Comparison of ENCODE assay signal across 8 mouse cellular contexts in genomic region chr14:14067648-14068472, GRCm38 (mm10). TPM values are rescaled to one million over a fixed set of nuclear protein-coding genes. Genes with fewer than 3 reads are reported as not detected.
DNase-seq lines count a peak whose midpoint lies in the region; ATAC-seq lines count a peak whose summit lies in the region.

No protein-coding gene starts in this region.

- no peaks in the 10 kb centered on the region for H3K9me3 ChIP-seq in embryonic facial prominence, embryonic 11.5 days (replicated peaks; ENCODE audit: control insufficient read depth, low read length)
- no peaks in the 10 kb centered on the region for H3K9me3 ChIP-seq in heart, embryonic 11.5 days (replicated peaks; ENCODE audit: control insufficient read depth, low read length)
- no peaks in the 10 kb centered on the region for H3K9me3 ChIP-seq in lung, embryonic 16.5 days (ENCODE audit: control insufficient read depth, low read length)

- peak; percentile 50 for DNase-seq in adrenal gland, adult 2 months
- DNase-seq in embryonic facial prominence, embryonic 11.5 days (ENCODE audit: low spot score), result peak; percentile 43
- peak; percentile 94 for DNase-seq in kidney, adult 9 months
- DNase-seq in ovary, postnatal 36 days (ENCODE audit: low spot score), result peak; percentile 17
- DNase-seq in frontal cortex, postnatal 10 days (ENCODE audit: low spot score in 2 of 2), result no peak

- H3K27ac ChIP-seq in embryonic facial prominence, embryonic 11.5 days (replicated peaks; ENCODE audit: low read depth, low read length), result no peak overlapping the region
- peak overlapping the region; percentile 57; the same call in 1 of the 2 replicates for H3K27ac ChIP-seq in heart, embryonic 11.5 days (ENCODE audit: low read depth, low read length)
- H3K27ac ChIP-seq in lung, embryonic 16.5 days (ENCODE audit: low read length), result peak overlapping the region; percentile 85

- no peak overlapping the region for H3K9ac ChIP-seq in embryonic facial prominence, embryonic 11.5 days (replicated peaks; ENCODE audit: low read length)
- H3K9ac ChIP-seq in heart, embryonic 11.5 days (ENCODE audit: low read depth, low read length), result peak overlapping the region; percentile 58
- H3K9ac ChIP-seq in lung, embryonic 16.5 days (ENCODE audit: low read length), result peak overlapping the region; percentile 21

- no peaks in the 10 kb centered on the region for H3K36me3 ChIP-seq in embryonic facial prominence, embryonic 11.5 days (replicated peaks; ENCODE audit: control insufficient read depth, insufficient read depth, low read depth, low read length)
- H3K36me3 ChIP-seq in heart, embryonic 11.5 days (ENCODE audit: control insufficient read depth, insufficient read depth, low read length), result no peaks in the 10 kb centered on the region
- no peaks in the 10 kb centered on the region for H3K36me3 ChIP-seq in lung, embryonic 16.5 days (ENCODE audit: control insufficient read depth, insufficient read depth, low read length)

- 10% methylated on average over 10 of the region's 10 CpGs for WGBS in embryonic facial prominence, embryonic 11.5 days
- 12% methylated on average over 10 of the region's 10 CpGs for WGBS in heart, embryonic 11.5 days (ENCODE audit: insufficient replicate concordance)
- 17% methylated on average over 10 of the region's 10 CpGs for WGBS in lung, embryonic 16.5 days

- H3K4me1 ChIP-seq in embryonic facial prominence, embryonic 11.5 days (ENCODE audit: control insufficient read depth, insufficient read depth, low read length), result 0 out of 2 replicates have a peak, but pooled peaks cover 2% of the 10 kb centered on the region
- peaks cover 24% of the 10 kb centered on the region for H3K4me1 ChIP-seq in heart, embryonic 11.5 days (ENCODE audit: control insufficient read depth, insufficient read depth, low read length)
- peaks cover 36% of the 10 kb centered on the region for H3K4me1 ChIP-seq in lung, embryonic 16.5 days (replicated peaks; ENCODE audit: control insufficient read depth, insufficient read depth, low read length)

- no peak overlapping the region for H3K4me2 ChIP-seq in embryonic facial prominence, embryonic 11.5 days (ENCODE audit: low read depth, low read length)
- peak overlapping the region; percentile 54 for H3K4me2 ChIP-seq in heart, embryonic 11.5 days
- peak overlapping the region; percentile 32 for H3K4me2 ChIP-seq in lung, embryonic 16.5 days (ENCODE audit: low read depth, low read length)

- H3K27me3 ChIP-seq in embryonic facial prominence, embryonic 11.5 days (ENCODE audit: control insufficient read depth, insufficient read depth, low read length), result no peaks in the 10 kb centered on the region
- no peaks in the 10 kb centered on the region for H3K27me3 ChIP-seq in heart, embryonic 11.5 days (ENCODE audit: control insufficient read depth, insufficient read depth, low read length)
- H3K27me3 ChIP-seq in lung, embryonic 16.5 days (ENCODE audit: control insufficient read depth, insufficient read depth, low read depth, low read length), result no peaks in the 10 kb centered on the region

- no peak overlapping the region for H3K4me3 ChIP-seq in embryonic facial prominence, embryonic 11.5 days (ENCODE audit: low read depth, low read length)
- H3K4me3 ChIP-seq in heart, embryonic 11.5 days (ENCODE audit: low read depth, low read length), result peak overlapping the region; percentile 26; the same call in 1 of the 2 replicates
- peak overlapping the region; percentile 26 for H3K4me3 ChIP-seq in lung, embryonic 16.5 days (ENCODE audit: low read length)

- ATAC-seq in CD4-positive, CD25-positive, alpha-beta regulatory T cell, adult 4 months, result peak; percentile 85
- peak; percentile 19 for ATAC-seq in embryonic facial prominence, embryonic 11.5 days (replicated peaks; ENCODE audit: insufficient number of reproducible peaks, low FRiP score, low TSS enrichment, low read depth)
- ATAC-seq in heart, embryonic 11.5 days (replicated peaks; ENCODE audit: insufficient number of reproducible peaks, low FRiP score, low TSS enrichment), result no peak; the same call in 1 of the 2 replicates
- peak; percentile 55 for ATAC-seq in lung, embryonic 16.5 days (ENCODE audit: low read depth)

RNA-seq across cellular contexts. Expression of gene Psmd6, which starts 52.9 kb away (rescaled TPM):
- 100 to 1,000 TPM; 126 to 136 TPM for polyA plus RNA-seq in CD4-positive, CD25-positive, alpha-beta regulatory T cell, adult 4 months (2017; shearing (Covaris generic))
- 100 to 1,000 TPM; 103 to 123 TPM for total RNA-seq in adrenal gland, adult 2 months (2021)
- 37.3 and 38.1 TPM in 2 replicates for polyA plus RNA-seq in adrenal gland, adult 2 months (2012; rRNA removed)
- polyA plus RNA-seq in embryonic facial prominence, embryonic 11.5 days (2014; fragmentation: Nextera tagmentation; extraction: Ambion mirVana), result 323 and 324 TPM in 2 replicates
- polyA plus RNA-seq in heart, embryonic 11.5 days (2014; fragmentation: Nextera tagmentation; extraction: Ambion mirVana), result 204 and 218 TPM in 2 replicates
- polyA plus RNA-seq in lung, embryonic 16.5 days (2015; fragmentation: Nextera tagmentation; extraction: Ambion mirVana), result 205 and 209 TPM in 2 replicates

Comparison
In these comparisons a context has a peak if more than half of its experiments do, and no peak if none do; other contexts are left out.
1. DNase-seq: peak in adrenal gland, adult 2 months (single experiment), embryonic facial prominence, embryonic 11.5 days (single experiment), kidney, adult 9 months (single experiment) and ovary, postnatal 36 days (single experiment); none in frontal cortex, postnatal 10 days (0 of 2).